ENCODE assay signal across 27 mouse cellular contexts in genomic region chr10:57835982-57836381, GRCm38 (mm10). TPM values are rescaled to one million over a fixed set of nuclear protein-coding genes. Genes with fewer than 3 reads are reported as not detected.
DNase-seq lines count a peak whose midpoint lies in the region; ATAC-seq and TF ChIP-seq lines count a peak whose summit lies in the region.
"Had no signal": no experiment of that assay in that cellular context is flagged by ENCODE, and none has a peak within 500 bp of the region (broad histone marks: within the 10 kb centered on the region; RNA-seq: fewer than 3 reads in every experiment).

No protein-coding gene starts in this region.

- no peak overlapping the region for H3K4me2 ChIP-seq in heart, embryonic 11.5 days
- H3K4me2 ChIP-seq: embryonic facial prominence, embryonic 13.5 days; embryonic facial prominence, embryonic 15.5 days; forebrain, embryonic 13.5 days; forebrain, embryonic 15.5 days had no signal

- no peaks in the 10 kb centered on the region for H3K27me3 ChIP-seq in liver, adult 2 months (ENCODE audit: control insufficient read depth, insufficient read depth, low read length)
- H3K27me3 ChIP-seq in heart, embryonic 11.5 days (ENCODE audit: control insufficient read depth, insufficient read depth, low read length) = no peaks in the 10 kb centered on the region
- H3K27me3 ChIP-seq: CH12.LX; embryonic facial prominence, embryonic 13.5 days; embryonic facial prominence, embryonic 15.5 days; forebrain, embryonic 13.5 days; forebrain, embryonic 15.5 days had no signal

- ATAC-seq in hematopoietic stem cell, adult 5-6 weeks (replicated peaks in 1 of 2; ENCODE audit: insufficient read depth in 1 of 2, low FRiP score in 2 of 2, low TSS enrichment in 1 of 2, low read depth in 1 of 2, poor library complexity in 2 of 2, severe bottlenecking in 2 of 2) = peak; percentile 32 to 73; a peak in 3 of 4 replicates
- peak; percentile 70 for ATAC-seq in megakaryocyte progenitor cell, adult 5-6 weeks (replicated peaks; ENCODE audit: poor library complexity)
- no peak for ATAC-seq in heart, embryonic 11.5 days (replicated peaks; ENCODE audit: insufficient number of reproducible peaks, low FRiP score, low TSS enrichment)
- ATAC-seq: activated CD4-positive, CD25-positive, alpha-beta regulatory T cell, adult 4 months; CD4-positive, CD25-positive, alpha-beta regulatory T cell, adult 4 months; forebrain, embryonic 13.5 days; forebrain, embryonic 15.5 days; Patski had no signal

- no peak for TF ChIP-seq CTCF in liver, adult 2 months (IDR thresholded peaks at IDR 0.05; ENCODE audit: low read depth, low read length)

- no peaks in the 10 kb centered on the region for H3K4me1 ChIP-seq in liver, adult 2 months (ENCODE audit: control insufficient read depth, insufficient read depth, low read length)
- no peaks in the 10 kb centered on the region for H3K4me1 ChIP-seq in heart, embryonic 11.5 days (ENCODE audit: control insufficient read depth, insufficient read depth, low read length)
- H3K4me1 ChIP-seq: embryonic facial prominence, embryonic 13.5 days; embryonic facial prominence, embryonic 15.5 days; forebrain, embryonic 13.5 days; forebrain, embryonic 15.5 days had no signal

- TF ChIP-seq POLR2A in liver, adult 2 months (IDR thresholded peaks at IDR 0.05; ENCODE audit: extremely low read depth, insufficient read depth, low read length) = no peak

- DNase-seq in liver, adult 2 months (ENCODE audit: extremely low read depth, low read depth, low spot score) = peak; percentile 21
- DNase-seq in liver = no peak
- DNase-seq in spleen, postnatal 36 days (ENCODE audit: low spot score in 2 of 2) = no peak
- DNase-seq in urinary bladder, postnatal 10 days (ENCODE audit: low spot score) = no peak
- DNase-seq: adrenal gland, adult 8-10 months; adrenal gland, postnatal 14 days; adrenal gland, postnatal 36 days; B cell, adult 2 months; cerebellum, adult 11-12 months; cerebellum, adult 2 months; cerebellum, adult 9-10 months; cerebellum, postnatal 10 days; cerebellum, postnatal 25 days; embryo, embryonic 11 days had no signal

- no peak overlapping the region for H3K9ac ChIP-seq in liver, adult 2 months (ENCODE audit: low read depth, low read length)
- H3K9ac ChIP-seq in heart, embryonic 11.5 days (ENCODE audit: low read depth, low read length) = no peak overlapping the region
- H3K9ac ChIP-seq: embryonic facial prominence, embryonic 13.5 days; embryonic facial prominence, embryonic 15.5 days; forebrain, embryonic 13.5 days; forebrain, embryonic 15.5 days had no signal

- no peaks in the 10 kb centered on the region for H3K79me2 ChIP-seq in liver, adult 2 months (ENCODE audit: control insufficient read depth, insufficient read depth, low read length)

- H3K4me3 ChIP-seq in liver, adult 2 months (ENCODE audit: insufficient read depth, low read depth, low read length) = no peak overlapping the region
- no peak overlapping the region for H3K4me3 ChIP-seq in heart, embryonic 11.5 days (ENCODE audit: low read depth, low read length)
- H3K4me3 ChIP-seq: embryonic facial prominence, embryonic 13.5 days; embryonic facial prominence, embryonic 15.5 days; erythroblast, embryonic 14.5 days; forebrain, embryonic 13.5 days; forebrain, embryonic 15.5 days had no signal

- H3K9me3 ChIP-seq in heart, embryonic 11.5 days (replicated peaks; ENCODE audit: control insufficient read depth, low read length) = no peaks in the 10 kb centered on the region
- H3K9me3 ChIP-seq: embryonic facial prominence, embryonic 13.5 days; embryonic facial prominence, embryonic 15.5 days; forebrain, embryonic 13.5 days; forebrain, embryonic 15.5 days; G1E had no signal

- no peaks in the 10 kb centered on the region for H3K36me3 ChIP-seq in liver, adult 2 months (ENCODE audit: control insufficient read depth, insufficient read depth, low read length)
- no peaks in the 10 kb centered on the region for H3K36me3 ChIP-seq in heart, embryonic 11.5 days (ENCODE audit: control insufficient read depth, insufficient read depth, low read length)
- H3K36me3 ChIP-seq: embryonic facial prominence, embryonic 13.5 days; embryonic facial prominence, embryonic 15.5 days; forebrain, embryonic 15.5 days; G1E had no signal

- H3K27ac ChIP-seq in liver, adult 2 months (replicated peaks; ENCODE audit: insufficient read depth, low read depth, low read length) = no peak overlapping the region
- no peak overlapping the region for H3K27ac ChIP-seq in heart, embryonic 11.5 days (ENCODE audit: low read depth, low read length)
- H3K27ac ChIP-seq: embryonic facial prominence, embryonic 13.5 days; embryonic facial prominence, embryonic 15.5 days; forebrain, embryonic 13.5 days; forebrain, embryonic 15.5 days had no signal

RNA-seq across cellular contexts. Expression of gene Smpdl3a, which starts 41.8 kb away (rescaled TPM):
- 56.2 and 69.3 TPM in 2 replicates for total RNA-seq in liver, adult 2 months (2014; rRNA removed)
- polyA plus RNA-seq in liver, adult 2 months (2012; rRNA removed) = 45.8 and 50.7 TPM in 2 replicates
- 38.4 and 49.7 TPM in 2 replicates for total RNA-seq in hematopoietic stem cell, adult 5-6 weeks (2017)
- total RNA-seq in megakaryocyte progenitor cell, adult 5-6 weeks (2015) = 100 and 106 TPM in 2 replicates
- total RNA-seq in megakaryocyte progenitor cell, adult 5-6 weeks (2017) = 42.8 and 48.9 TPM in 2 replicates
- polyA plus RNA-seq in heart, embryonic 11.5 days (2014; fragmentation: Nextera tagmentation; extraction: Ambion mirVana) = 18.5 and 19.4 TPM in 2 replicates
- total RNA-seq: CH12.LX, G1E had no signal
- polyA plus RNA-seq: G1E had no signal

RNA-seq across cellular contexts. Expression of gene Fabp7, which starts 51.3 kb away (rescaled TPM):
- 5.9 and 10.0 TPM in 2 replicates for total RNA-seq in liver, adult 2 months (2014; rRNA removed)
- 0.59 and 0.61 TPM in 2 replicates for polyA plus RNA-seq in liver, adult 2 months (2012; rRNA removed)
- total RNA-seq in hematopoietic stem cell, adult 5-6 weeks (2017) = not detected in 2 replicates
- total RNA-seq in megakaryocyte progenitor cell, adult 5-6 weeks (2015) = not detected in 2 replicates
- not detected in 2 replicates for total RNA-seq in megakaryocyte progenitor cell, adult 5-6 weeks (2017)
- polyA plus RNA-seq in heart, embryonic 11.5 days (2014; fragmentation: Nextera tagmentation; extraction: Ambion mirVana) = 2.4 and 3.9 TPM in 2 replicates
- total RNA-seq: CH12.LX had no signal
- polyA plus RNA-seq: activated CD4-positive, CD25-positive, alpha-beta regulatory T cell, adult 4 months; CD4-positive, CD25-positive, alpha-beta regulatory T cell, adult 4 months; erythroblast, embryonic 14.5 days; G1E had no signal
